Mouse (Mus musculus): ENCODE data around the gene Ppm1m. TPM values are rescaled to one million over a fixed set of nuclear protein-coding genes. Genes with fewer than 3 reads are reported as not detected.

The Ppm1m gene
- polyA plus RNA-seq (2015; fragmentation: Nextera tagmentation; extraction: Ambion mirVana) = 10.0 and 10.8 TPM in 2 replicates

- Histone ChIP-seq H3K27ac (ENCODE audit: low read depth, low read length) (no peak within 1 kb of the TSS), H3K36me3 (ENCODE audit: control insufficient read depth, insufficient read depth) (no peaks in the 10 kb centered on the region; the same call in 1 of the 2 replicates), H3K9ac (ENCODE audit: low read depth, low read length) (peak within 1 kb of the TSS; percentile 67), H3K4me3 (ENCODE audit: low read depth, low read length) (peak within 1 kb of the TSS; percentile 63), H3K4me2 (replicated peaks; ENCODE audit: low read depth) (peak within 1 kb of the TSS; percentile 84), H3K9me3 (ENCODE audit: control insufficient read depth) (no peaks in the 10 kb centered on the region), H3K4me1 (replicated peaks; ENCODE audit: control insufficient read depth, insufficient read depth, low read length) (peaks cover 7% of the 10 kb centered on the region; the same call in 1 of the 2 replicates), H3K27me3 (replicated peaks; ENCODE audit: control insufficient read depth, insufficient read depth, low read length) (no peaks in the 10 kb centered on the region)
- 57% methylated on average over 18 of the region's 18 CpGs for WGBS
- ATAC-seq = no peak
- TF ChIP-seq CTCF (IDR thresholded peaks at IDR 0.05; ENCODE audit: low read depth) = no peak
These were observed at the start of gene Ppm1m for GRCm38 (mm10) chr9:106199535-106200272. Gene Ppm1m (minus strand): TSS chr9:106199746.

GRCm38 (mm10) chr9:106242813-106243488, 43.4 kb upstream of the Ppm1m start:
- ATAC-seq = no peak
- 56% methylated on average over 19 of the region's 19 CpGs for WGBS
- Histone ChIP-seq H3K4me1 (replicated peaks; ENCODE audit: control insufficient read depth, insufficient read depth, low read length) (0 out of 2 replicates have a peak, but pooled peaks cover 7% of the 10 kb centered on the region), H3K27ac (ENCODE audit: low read depth, low read length) (peak overlapping the region; percentile 35; the same call in 1 of the 2 replicates), H3K4me2 (replicated peaks; ENCODE audit: low read depth) (no peak overlapping the region), H3K27me3 (replicated peaks; ENCODE audit: control insufficient read depth, insufficient read depth, low read length) (no peaks in the 10 kb centered on the region), H3K4me3 (ENCODE audit: low read depth, low read length) (no peak overlapping the region), H3K36me3 (ENCODE audit: control insufficient read depth, insufficient read depth) (peaks cover 57% of the 10 kb centered on the region), H3K9me3 (ENCODE audit: control insufficient read depth) (no peaks in the 10 kb centered on the region), H3K9ac (ENCODE audit: low read depth, low read length) (no peak overlapping the region)
- no peak for TF ChIP-seq CTCF (IDR thresholded peaks at IDR 0.05; ENCODE audit: low read depth)

GRCm38 (mm10) chr9:106241541-106242164, 42.1 kb upstream of the Ppm1m start:
- H3K9me3 ChIP-seq (ENCODE audit: control insufficient read depth) = no peaks in the 10 kb centered on the region
- WGBS = 88% methylated on average over 10 of the region's 10 CpGs
- H3K4me3 ChIP-seq (ENCODE audit: low read depth, low read length) = no peak overlapping the region
- no peak for ATAC-seq
- H3K27ac ChIP-seq (ENCODE audit: low read depth, low read length) = no peak overlapping the region
- TF ChIP-seq CTCF (IDR thresholded peaks at IDR 0.05; ENCODE audit: low read depth) = peak; percentile 23
- H3K36me3 ChIP-seq (ENCODE audit: control insufficient read depth, insufficient read depth) = peaks cover 70% of the 10 kb centered on the region
- no peak overlapping the region for H3K9ac ChIP-seq (ENCODE audit: low read depth, low read length)
- 0 out of 2 replicates have a peak, but pooled peaks cover 5% of the 10 kb centered on the region for H3K4me1 ChIP-seq (replicated peaks; ENCODE audit: control insufficient read depth, insufficient read depth, low read length)
- no peak overlapping the region for H3K4me2 ChIP-seq (replicated peaks; ENCODE audit: low read depth)
- H3K27me3 ChIP-seq (replicated peaks; ENCODE audit: control insufficient read depth, insufficient read depth, low read length) = no peaks in the 10 kb centered on the region

- no peak for ATAC-seq
- H3K4me3 ChIP-seq (ENCODE audit: low read depth, low read length) = no peak overlapping the region
- no peak overlapping the region for H3K27ac ChIP-seq (ENCODE audit: low read depth, low read length)
These were observed 38.3 kb upstream of the Ppm1m start for GRCm38 (mm10) chr9:106237878-106238277.

GRCm38 (mm10) chr9:106237401-106237800, 37.9 kb upstream of the Ppm1m start:
- Histone ChIP-seq H3K36me3 (ENCODE audit: control insufficient read depth, insufficient read depth) (peaks cover 98% of the 10 kb centered on the region), H3K9ac (ENCODE audit: low read depth, low read length) (no peak overlapping the region), H3K27me3 (replicated peaks; ENCODE audit: control insufficient read depth, insufficient read depth, low read length) (no peaks in the 10 kb centered on the region), H3K27ac (ENCODE audit: low read depth, low read length) (no peak overlapping the region), H3K4me3 (ENCODE audit: low read depth, low read length) (no peak overlapping the region), H3K4me1 (replicated peaks; ENCODE audit: control insufficient read depth, insufficient read depth, low read length) (no peaks in the 10 kb centered on the region), H3K4me2 (replicated peaks; ENCODE audit: low read depth) (no peak overlapping the region), H3K9me3 (ENCODE audit: control insufficient read depth) (no peaks in the 10 kb centered on the region)
- WGBS = 85% methylated on average over 8 of the region's 8 CpGs
- ATAC-seq = no peak
- no peak for TF ChIP-seq CTCF (IDR thresholded peaks at IDR 0.05; ENCODE audit: low read depth)

More at GRCm38 (mm10) chr9:106237878-106238277, 38.3 kb upstream of the Ppm1m start:
- Histone ChIP-seq H3K9ac (ENCODE audit: low read depth, low read length) (no peak overlapping the region), H3K4me1 (replicated peaks; ENCODE audit: control insufficient read depth, insufficient read depth, low read length) (no peaks in the 10 kb centered on the region), H3K4me2 (replicated peaks; ENCODE audit: low read depth) (no peak overlapping the region), H3K36me3 (ENCODE audit: control insufficient read depth, insufficient read depth) (peaks cover 98% of the 10 kb centered on the region), H3K9me3 (ENCODE audit: control insufficient read depth) (no peaks in the 10 kb centered on the region), H3K27me3 (replicated peaks; ENCODE audit: control insufficient read depth, insufficient read depth, low read length) (no peaks in the 10 kb centered on the region)
- no peak for TF ChIP-seq CTCF (IDR thresholded peaks at IDR 0.05; ENCODE audit: low read depth)
- WGBS = 96% methylated on average over 10 of the region's 10 CpGs

GRCm38 (mm10) chr9:106236818-106237211, 37.3 kb upstream of the Ppm1m start:
- H3K36me3 ChIP-seq (ENCODE audit: control insufficient read depth, insufficient read depth) = peaks cover 93% of the 10 kb centered on the region
- no peaks in the 10 kb centered on the region for H3K9me3 ChIP-seq (ENCODE audit: control insufficient read depth)
- TF ChIP-seq CTCF (IDR thresholded peaks at IDR 0.05; ENCODE audit: low read depth) = no peak
- H3K27me3 ChIP-seq (replicated peaks; ENCODE audit: control insufficient read depth, insufficient read depth, low read length) = no peaks in the 10 kb centered on the region
- no peak overlapping the region for H3K4me3 ChIP-seq (ENCODE audit: low read depth, low read length)
- WGBS = 74% methylated on average over 3 of the region's 3 CpGs
- H3K9ac ChIP-seq (ENCODE audit: low read depth, low read length) = no peak overlapping the region
- H3K4me1 ChIP-seq (replicated peaks; ENCODE audit: control insufficient read depth, insufficient read depth, low read length) = no peaks in the 10 kb centered on the region
- no peak overlapping the region for H3K27ac ChIP-seq (ENCODE audit: low read depth, low read length)
- ATAC-seq = no peak
- H3K4me2 ChIP-seq (replicated peaks; ENCODE audit: low read depth) = no peak overlapping the region
